Comparison of ENCODE assay signal across 13 mouse cellular contexts in genomic region chr5:66005041-66005678, GRCm38 (mm10). TPM values are rescaled to one million over a fixed set of nuclear protein-coding genes. Genes with fewer than 3 reads are reported as not detected.
A peak's percentile ranks its signal among the peaks of the same experiment; 100 is the strongest.
DNase-seq lines count a peak whose midpoint lies in the region; ATAC-seq lines count a peak whose summit lies in the region.
"Had no signal": no experiment of that assay in that cellular context is flagged by ENCODE, and none has a peak within 500 bp of the region (broad histone marks: within the 10 kb centered on the region; RNA-seq: fewer than 3 reads in every experiment).

No protein-coding gene starts in this region.

- H3K36me3 ChIP-seq in limb, embryonic 10.5 days = no peaks in the 10 kb centered on the region
- H3K36me3 ChIP-seq: embryonic facial prominence, embryonic 13.5 days; limb, embryonic 15.5 days had no signal

- H3K4me3 ChIP-seq in limb, embryonic 10.5 days = no peak overlapping the region
- H3K4me3 ChIP-seq: embryonic facial prominence, embryonic 13.5 days; limb, embryonic 15.5 days had no signal

- H3K9me3 ChIP-seq in limb, embryonic 10.5 days (replicated peaks) = no peaks in the 10 kb centered on the region
- H3K9me3 ChIP-seq: embryonic facial prominence, embryonic 13.5 days; limb, embryonic 15.5 days had no signal

- H3K4me1 ChIP-seq in limb, embryonic 10.5 days = peaks cover 17% of the 10 kb centered on the region

- no peak overlapping the region for H3K27ac ChIP-seq in limb, embryonic 10.5 days
- H3K27ac ChIP-seq: embryonic facial prominence, embryonic 13.5 days; limb, embryonic 15.5 days had no signal

- WGBS in limb, embryonic 10.5 days = 53% methylated on average over 16 of the region's 16 CpGs

- DNase-seq in kidney, adult 11 months = peak; percentile 63
- DNase-seq in kidney, adult 9 months = no peak
- peak; percentile 81 for DNase-seq in R1 (ENCODE audit: low read depth, low spot score)
- DNase-seq in kidney, postnatal 10 days = peak; percentile 44
- DNase-seq in ovary, postnatal 14 days (ENCODE audit: low spot score) = no peak
- DNase-seq in cerebellum, postnatal 36 days = no peak
- no peak for DNase-seq in limb, embryonic 10.5 days (ENCODE audit: low spot score)
- DNase-seq: cerebellum, adult 11-12 months; layer of hippocampus, adult 9-11 months had no signal

- ATAC-seq in megakaryocyte progenitor cell, adult 5-6 weeks (replicated peaks; ENCODE audit: poor library complexity) = 0 out of 2 replicates have a peak, but pooled peaks have one; percentile 30

- no peaks in the 10 kb centered on the region for H3K27me3 ChIP-seq in limb, embryonic 10.5 days (ENCODE audit: low read depth, poor library complexity, severe bottlenecking)
- H3K27me3 ChIP-seq: embryonic facial prominence, embryonic 13.5 days; limb, embryonic 15.5 days had no signal

RNA-seq across cellular contexts. Expression of gene 9130230L23Rik, which starts 1.1 kb away (rescaled TPM):
- not detected in 2 replicates for total RNA-seq in megakaryocyte progenitor cell, adult 5-6 weeks (2015)
- total RNA-seq in megakaryocyte progenitor cell, adult 5-6 weeks (2017) = 0.30 TPM in 1 of 2 replicates, not detected in the other
- polyA plus RNA-seq in limb, embryonic 10.5 days (2016; fragmentation: Nextera tagmentation; extraction: Ambion mirVana) = 0.10 and 0.11 TPM in 2 replicates
- total RNA-seq: heart, postnatal 25 days had no signal
- polyA plus RNA-seq: embryonic facial prominence, embryonic 13.5 days had no signal

Comparison
In these comparisons a context has a peak if more than half of its experiments do, and no peak if none do; other contexts are left out.
1. DNase-seq: peak in kidney, adult 11 months (single experiment), R1 (single experiment) and kidney, postnatal 10 days (single experiment); none in kidney, adult 9 months (single experiment), ovary, postnatal 14 days (single experiment), cerebellum, postnatal 36 days (0 of 2) and limb, embryonic 10.5 days (single experiment).